Mouse (Mus musculus) cerebellum, adult 2 months (tissue): Measurements from ENCODE around the gene Ndufb6.

Experiments
- CTCF ChIP-seq: fragments of 200-500 bp; IDR thresholded peaks from 2 replicates; pipeline ENCODE4 v1.5.1; 2011; ENCODE audit warnings: low read depth, mild to moderate bottlenecking, control low read depth, low read length, moderate library complexity, borderline replicate concordance; ENCODE audit not compliant: insufficient read depth
- POLR2A ChIP-seq: fragments of 200-500 bp; IDR thresholded peaks from 2 replicates; pipeline ENCODE4 v1.6.1; 2011; ENCODE audit warnings: low read length, control low read depth, borderline replicate concordance; ENCODE audit not compliant: insufficient read depth

- TF ChIP-seq CTCF (no peak), POLR2A (no peak)
Observed at GRCm38 (mm10) chr4:40236829-40237228, 42.4 kb downstream of the Ndufb6 start.
